Mouse (Mus musculus) hindbrain, embryonic 15.5 days (tissue): ENCODE measurements at regions not wholly inside any gene's neighbourhood (a gene's known extent, or its start where the extent isn't known, plus 50 kb on each side); places are given as distances from the start of the nearest gene placed in this dataset.
A peak's percentile ranks its signal among the peaks of the same experiment; 100 is the strongest.

Experiments used
- ATAC-seq: fragments of 200-750 bp; cut with Nextera tagmentation; 2 replicates; pipeline ENCODE4 v1.8.0; 2017; ENCODE audit warnings: low read depth, moderate number of reproducible peaks, moderate TSS enrichment; ENCODE audit not compliant: low FRiP score
- H3K27ac ChIP-seq: fragments of 300-500 bp; sonication (generic); replicated peaks from 2 replicates; pipeline ENCODE4 v1.5.1; 2015; ENCODE audit warnings: mild to moderate bottlenecking, inconsistent platforms
- H3K27me3 ChIP-seq: fragments of 300-500 bp; sonication (generic); 2 replicates; pipeline ENCODE4 v1.6.1; 2015; ENCODE audit warnings: control low read depth, inconsistent platforms
- H3K36me3 ChIP-seq: fragments of 300-500 bp; sonication (generic); 2 replicates; pipeline ENCODE4 v1.6.1; 2015; ENCODE audit warnings: control low read depth, inconsistent platforms
- H3K4me1 ChIP-seq: fragments of 300-500 bp; sonication (generic); replicated peaks from 2 replicates; pipeline ENCODE4 v1.6.1; 2015; ENCODE audit warnings: control low read depth, inconsistent platforms
- H3K4me2 ChIP-seq: fragments of 300-500 bp; sonication (generic); 2 replicates; pipeline ENCODE4 v1.6.1; 2015; ENCODE audit warnings: moderate library complexity, mild to moderate bottlenecking, inconsistent platforms
- H3K4me3 ChIP-seq: fragments of 300-500 bp; sonication (generic); 2 replicates; pipeline ENCODE4 v1.5.1; 2015; ENCODE audit warnings: mild to moderate bottlenecking, inconsistent platforms
- H3K9ac ChIP-seq: fragments of 300-500 bp; sonication (generic); 2 replicates; pipeline ENCODE4 v1.6.1; 2015; ENCODE audit warnings: inconsistent platforms
- H3K9me3 ChIP-seq: fragments of 300-500 bp; sonication (generic); 2 replicates; pipeline ENCODE4 v1.6.1; 2016; ENCODE audit warnings: control low read depth, inconsistent platforms
- WGBS: fragments of 180-500 bp; shearing (Covaris S2); methylation state at CpG from one replicate; pipeline ENCODE4 v1.1.7; 2015; 5-methylcytosine and 5-hydroxymethylcytosine counted together

GRCm38 (mm10) chr1:154113291-154114050, 87.5 kb upstream of the Zfp648 start:
- no peak overlapping the region for H3K9ac ChIP-seq
- 87% methylated on average over 12 of the region's 12 CpGs for WGBS
- no peak for ATAC-seq

GRCm38 (mm10) chr1:154116188-154116710, 84.7 kb upstream of the Zfp648 start:
- whole genome bisulfite sequencing: 80% methylated on average over 7 of the region's 7 CpGs
- Histone ChIP-seq H3K36me3 (no peaks in the 10 kb centered on the region), H3K4me3 (no peak overlapping the region), H3K27ac (no peak overlapping the region), H3K9me3 (no peaks in the 10 kb centered on the region), H3K4me2 (no peak overlapping the region), H3K27me3 (no peaks in the 10 kb centered on the region), H3K4me1 (peaks cover 6% of the 10 kb centered on the region), H3K9ac (no peak overlapping the region)
- ATAC-seq: no peak

More at GRCm38 (mm10) chr1:154113291-154114050, 87.5 kb upstream of the Zfp648 start:
- no peaks in the 10 kb centered on the region for H3K9me3 ChIP-seq
- H3K4me1 ChIP-seq: peaks cover 6% of the 10 kb centered on the region
- H3K36me3 ChIP-seq: no peaks in the 10 kb centered on the region
- H3K27me3 ChIP-seq: no peaks in the 10 kb centered on the region
- H3K4me2 ChIP-seq: no peak overlapping the region
- H3K4me3 ChIP-seq: no peak overlapping the region
- H3K27ac ChIP-seq: no peak overlapping the region

GRCm38 (mm10) chr1:154117346-154117687, 83.7 kb upstream of the Zfp648 start:
- Histone ChIP-seq H3K36me3 (no peaks in the 10 kb centered on the region), H3K27me3 (no peaks in the 10 kb centered on the region), H3K4me1 (peaks cover 6% of the 10 kb centered on the region), H3K9me3 (no peaks in the 10 kb centered on the region), H3K4me3 (no peak overlapping the region), H3K27ac (0 out of 2 replicates have a peak overlapping the region, but pooled peaks have one; percentile 26), H3K9ac (no peak overlapping the region), H3K4me2 (peak overlapping the region; percentile 21)
- no peak for ATAC-seq
- 48% methylated on average over 11 of the region's 11 CpGs for WGBS

- H3K4me1 ChIP-seq: peaks cover 6% of the 10 kb centered on the region
- no peaks in the 10 kb centered on the region for H3K36me3 ChIP-seq
- H3K4me3 ChIP-seq: no peak overlapping the region
- H3K27me3 ChIP-seq: no peaks in the 10 kb centered on the region
- no peak overlapping the region for H3K9ac ChIP-seq
- WGBS: 46% methylated on average over 20 of the region's 20 CpGs
- no peaks in the 10 kb centered on the region for H3K9me3 ChIP-seq
- H3K4me2 ChIP-seq: peak overlapping the region; percentile 21
- 0 out of 2 replicates have a peak overlapping the region, but pooled peaks have one; percentile 26 for H3K27ac ChIP-seq
- 0 out of 2 replicates have a peak, but pooled peaks have one; percentile 48 for ATAC-seq
Observed at GRCm38 (mm10) chr1:154117688-154118373, 83.2 kb upstream of the Zfp648 start.

- WGBS: 46% methylated on average over 10 of the region's 10 CpGs
- no peak overlapping the region for H3K4me3 ChIP-seq
- H3K9ac ChIP-seq: no peak overlapping the region
- ATAC-seq: peak; percentile 42; the same call in 1 of the 2 replicates
- H3K27ac ChIP-seq: no peak overlapping the region
- no peaks in the 10 kb centered on the region for H3K27me3 ChIP-seq
- no peak overlapping the region for H3K4me2 ChIP-seq
- peaks cover 6% of the 10 kb centered on the region for H3K4me1 ChIP-seq
- no peaks in the 10 kb centered on the region for H3K9me3 ChIP-seq
- H3K36me3 ChIP-seq: no peaks in the 10 kb centered on the region
Observed at GRCm38 (mm10) chr1:154118374-154119004, 82.5 kb upstream of the Zfp648 start.

- no peaks in the 10 kb centered on the region for H3K27me3 ChIP-seq
- no peaks in the 10 kb centered on the region for H3K9me3 ChIP-seq
- H3K4me1 ChIP-seq: peaks cover 6% of the 10 kb centered on the region
- no peak overlapping the region for H3K27ac ChIP-seq
- H3K4me3 ChIP-seq: no peak overlapping the region
- no peak overlapping the region for H3K4me2 ChIP-seq
- H3K36me3 ChIP-seq: no peaks in the 10 kb centered on the region
- H3K9ac ChIP-seq: no peak overlapping the region
- ATAC-seq: no peak
- WGBS: 80% methylated on average over 5 of the region's 5 CpGs
Observed at GRCm38 (mm10) chr1:154119611-154120010, 81.4 kb upstream of the Zfp648 start.

- Histone ChIP-seq H3K4me2 (no peak overlapping the region), H3K27ac (no peak overlapping the region)
- 31% methylated on average over 1 of the region's 1 CpGs for WGBS
Observed at GRCm38 (mm10) chr1:154120693-154121092, 80.3 kb upstream of the Zfp648 start.

GRCm38 (mm10) chr1:154124981-154125380, 76.0 kb upstream of the Zfp648 start:
- Histone ChIP-seq H3K9me3 (no peaks in the 10 kb centered on the region), H3K4me1 (no peaks in the 10 kb centered on the region; the same call in 1 of the 2 replicates), H3K36me3 (no peaks in the 10 kb centered on the region), H3K4me2 (no peak overlapping the region), H3K27ac (no peak overlapping the region), H3K27me3 (no peaks in the 10 kb centered on the region), H3K4me3 (no peak overlapping the region), H3K9ac (no peak overlapping the region)
- no peak for ATAC-seq

More at GRCm38 (mm10) chr1:154120693-154121092, 80.3 kb upstream of the Zfp648 start:
- Histone ChIP-seq H3K9ac (no peak overlapping the region), H3K4me1 (peaks cover 6% of the 10 kb centered on the region), H3K27me3 (no peaks in the 10 kb centered on the region), H3K36me3 (no peaks in the 10 kb centered on the region), H3K4me3 (no peak overlapping the region), H3K9me3 (no peaks in the 10 kb centered on the region)
- ATAC-seq: peak; percentile 51; the same call in 1 of the 2 replicates

- WGBS: 73% methylated on average over 4 of the region's 4 CpGs
- no peak overlapping the region for H3K27ac ChIP-seq
- ATAC-seq: no peak
- no peaks in the 10 kb centered on the region for H3K4me1 ChIP-seq
- H3K9me3 ChIP-seq: no peaks in the 10 kb centered on the region
- H3K4me3 ChIP-seq: no peak overlapping the region
- H3K9ac ChIP-seq: no peak overlapping the region
- no peaks in the 10 kb centered on the region for H3K36me3 ChIP-seq
- H3K4me2 ChIP-seq: no peak overlapping the region
- H3K27me3 ChIP-seq: no peaks in the 10 kb centered on the region
Observed at GRCm38 (mm10) chr1:154126487-154126886, 74.5 kb upstream of the Zfp648 start.

- no peaks in the 10 kb centered on the region for H3K4me1 ChIP-seq
- H3K9me3 ChIP-seq: no peaks in the 10 kb centered on the region
- H3K36me3 ChIP-seq: no peaks in the 10 kb centered on the region
- H3K9ac ChIP-seq: no peak overlapping the region
- no peak overlapping the region for H3K4me3 ChIP-seq
- WGBS: 69% methylated on average over 4 of the region's 4 CpGs
- no peak overlapping the region for H3K4me2 ChIP-seq
- no peaks in the 10 kb centered on the region for H3K27me3 ChIP-seq
- no peak for ATAC-seq
- no peak overlapping the region for H3K27ac ChIP-seq
Observed at GRCm38 (mm10) chr1:154139488-154139887, 61.5 kb upstream of the Zfp648 start.

- H3K9me3 ChIP-seq: no peaks in the 10 kb centered on the region
- 76% methylated on average over 1 of the region's 1 CpGs for WGBS
- ATAC-seq: no peak
- H3K9ac ChIP-seq: no peak overlapping the region
- H3K4me1 ChIP-seq: no peaks in the 10 kb centered on the region
- no peak overlapping the region for H3K4me3 ChIP-seq
- no peak overlapping the region for H3K27ac ChIP-seq
- H3K4me2 ChIP-seq: no peak overlapping the region
- no peaks in the 10 kb centered on the region for H3K36me3 ChIP-seq
- H3K27me3 ChIP-seq: no peaks in the 10 kb centered on the region
Observed at GRCm38 (mm10) chr1:154143691-154144090, 57.3 kb upstream of the Zfp648 start.
